Mouse (Mus musculus): ENCODE results near the gene Trip6. TPM values are rescaled to one million over a fixed set of nuclear protein-coding genes. Genes with fewer than 3 reads are reported as not detected.
A peak's percentile ranks its signal among the peaks of the same experiment; 100 is the strongest.

Trip6 gene
- polyA plus RNA-seq, 1 experiment = 42.9 TPM

GRCm38 (mm10) chr5:137304816-137305215 lies 9.4 kb downstream of the Trip6 start:
- no peak overlapping the region for H3K27ac ChIP-seq (ENCODE audit: insufficient read depth, low read length)
- H3K4me1 ChIP-seq (ENCODE audit: control insufficient read depth, insufficient read depth, low read length) = peaks cover 14% of the 10 kb centered on the region
- H3K4me3 ChIP-seq (ENCODE audit: insufficient read depth, low read length) = peak overlapping the region; percentile 81
- TF ChIP-seq POLR2A (IDR thresholded peaks at IDR 0.05; ENCODE audit: low read depth, low read length) = no peak

DNA sequence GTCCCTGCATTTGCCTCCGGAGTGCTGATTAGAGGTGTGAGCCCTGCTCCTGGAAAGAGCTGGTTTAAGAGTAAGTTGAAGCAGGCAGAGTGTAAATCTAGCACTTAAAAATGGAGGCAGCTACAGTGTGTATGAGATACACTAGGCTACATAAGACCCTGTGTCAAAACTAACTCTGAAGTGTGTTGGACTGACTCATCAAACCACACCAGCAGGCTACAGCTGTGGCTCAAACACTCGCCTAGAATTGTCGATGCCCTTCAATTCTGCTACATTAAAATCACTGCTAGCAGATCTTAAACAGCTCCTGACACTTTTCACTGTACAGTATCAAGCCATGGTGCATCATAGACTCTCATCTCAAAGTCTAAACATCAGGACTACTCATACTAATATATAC lies 10.0 kb downstream of the Trip6 start:
- peaks cover 14% of the 10 kb centered on the region for H3K4me1 ChIP-seq (ENCODE audit: control insufficient read depth, insufficient read depth, low read length)
- no peak overlapping the region for H3K4me3 ChIP-seq (ENCODE audit: insufficient read depth, low read length)
- TF ChIP-seq POLR2A (IDR thresholded peaks at IDR 0.05; ENCODE audit: low read depth, low read length) (no peak), CTCF (IDR thresholded peaks at IDR 0.05; ENCODE audit: borderline replicate concordance, insufficient read depth, low read length) (no peak)
- no peak overlapping the region for H3K27ac ChIP-seq (ENCODE audit: insufficient read depth, low read length)

- Histone ChIP-seq H3K27ac (ENCODE audit: insufficient read depth, low read length) (no peak overlapping the region), H3K4me3 (ENCODE audit: insufficient read depth, low read length) (no peak overlapping the region), H3K4me1 (ENCODE audit: control insufficient read depth, insufficient read depth, low read length) (peaks cover 14% of the 10 kb centered on the region)
- no peak for TF ChIP-seq CTCF (IDR thresholded peaks at IDR 0.05; ENCODE audit: borderline replicate concordance, insufficient read depth, low read length)
- TF ChIP-seq POLR2A (IDR thresholded peaks at IDR 0.05; ENCODE audit: low read depth, low read length) = no peak
These were observed 10.6 kb downstream of the Trip6 start for GRCm38 (mm10) chr5:137303609-137304008.

DNA sequence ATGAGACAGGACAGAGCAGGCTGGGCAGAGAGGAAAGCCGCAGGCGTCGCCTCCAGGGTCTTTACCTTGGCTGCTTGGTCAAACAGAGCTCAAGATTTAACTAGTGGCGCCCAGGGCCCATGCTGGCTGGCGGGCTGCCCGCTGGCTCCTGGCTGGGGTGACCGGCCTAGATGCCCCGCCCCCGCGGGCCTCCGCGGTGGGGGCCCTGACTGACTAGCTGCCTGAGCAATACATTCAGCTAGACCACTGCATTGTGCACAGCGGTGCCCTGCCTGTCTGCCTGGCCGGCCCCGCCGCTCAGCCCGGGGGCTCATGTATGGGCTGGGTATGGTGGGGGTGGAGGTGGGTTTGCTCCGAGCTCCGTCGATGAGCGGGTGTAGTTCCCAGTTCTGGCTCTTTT lies 13.0 kb downstream of the Trip6 start:
- Histone ChIP-seq H3K27ac (ENCODE audit: insufficient read depth, low read length) (no peak overlapping the region), H3K4me1 (ENCODE audit: control insufficient read depth, insufficient read depth, low read length) (peaks cover 14% of the 10 kb centered on the region), H3K4me3 (ENCODE audit: insufficient read depth, low read length) (no peak overlapping the region)
- TF ChIP-seq CTCF (IDR thresholded peaks at IDR 0.05; ENCODE audit: borderline replicate concordance, insufficient read depth, low read length) (no peak), POLR2A (IDR thresholded peaks at IDR 0.05; ENCODE audit: low read depth, low read length) (no peak)

GRCm38 (mm10) chr5:137299240-137299639 lies 15.0 kb downstream of the Trip6 start:
- Histone ChIP-seq H3K27ac (ENCODE audit: insufficient read depth, low read length) (no peak overlapping the region), H3K4me3 (ENCODE audit: insufficient read depth, low read length) (no peak overlapping the region), H3K4me1 (ENCODE audit: control insufficient read depth, insufficient read depth, low read length) (no peaks in the 10 kb centered on the region)
- TF ChIP-seq POLR2A (IDR thresholded peaks at IDR 0.05; ENCODE audit: low read depth, low read length) (no peak), CTCF (IDR thresholded peaks at IDR 0.05; ENCODE audit: borderline replicate concordance, insufficient read depth, low read length) (no peak)

GRCm38 (mm10) chr5:137297126-137297525 lies 17.1 kb downstream of the Trip6 start:
- Histone ChIP-seq H3K27ac (ENCODE audit: insufficient read depth, low read length) (no peak overlapping the region), H3K4me3 (ENCODE audit: insufficient read depth, low read length) (no peak overlapping the region), H3K4me1 (ENCODE audit: control insufficient read depth, insufficient read depth, low read length) (no peaks in the 10 kb centered on the region)
- TF ChIP-seq CTCF (IDR thresholded peaks at IDR 0.05; ENCODE audit: borderline replicate concordance, insufficient read depth, low read length) = no peak

- no peaks in the 10 kb centered on the region for H3K4me1 ChIP-seq (ENCODE audit: control insufficient read depth, insufficient read depth, low read length)
- no peak overlapping the region for H3K4me3 ChIP-seq (ENCODE audit: insufficient read depth, low read length)
- no peak for TF ChIP-seq POLR2A (IDR thresholded peaks at IDR 0.05; ENCODE audit: low read depth, low read length)
- no peak for TF ChIP-seq CTCF (IDR thresholded peaks at IDR 0.05; ENCODE audit: borderline replicate concordance, insufficient read depth, low read length)
- H3K27ac ChIP-seq (ENCODE audit: insufficient read depth, low read length) = no peak overlapping the region
These were observed 18.5 kb downstream of the Trip6 start for GRCm38 (mm10) chr5:137295712-137296111.

DNA sequence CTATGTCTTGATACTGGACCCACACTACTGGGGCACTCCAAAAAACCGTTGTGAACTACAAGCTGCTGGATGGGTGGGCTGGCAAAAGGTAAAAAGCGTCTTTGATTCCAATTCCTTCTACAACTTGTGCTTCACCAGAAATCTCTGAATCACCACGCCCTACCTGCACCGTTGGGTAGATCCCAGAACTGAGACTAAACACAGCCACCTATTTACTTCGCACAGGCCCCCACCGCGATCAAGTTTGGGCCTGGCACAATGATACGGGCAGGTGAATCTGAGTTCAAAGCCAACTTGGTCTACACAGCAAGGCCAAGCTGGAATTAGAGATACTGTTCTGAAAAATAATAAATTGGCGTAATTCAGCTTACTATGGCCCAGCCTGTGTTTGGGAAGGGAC lies 18.9 kb downstream of the Trip6 start:
- Histone ChIP-seq H3K4me3 (ENCODE audit: insufficient read depth, low read length) (peak overlapping the region; percentile 71), H3K4me1 (ENCODE audit: control insufficient read depth, insufficient read depth, low read length) (no peaks in the 10 kb centered on the region), H3K27ac (ENCODE audit: insufficient read depth, low read length) (no peak overlapping the region; the same call in 1 of the 2 replicates)
- TF ChIP-seq POLR2A (IDR thresholded peaks at IDR 0.05; ENCODE audit: low read depth, low read length) = no peak
- no peak for TF ChIP-seq CTCF (IDR thresholded peaks at IDR 0.05; ENCODE audit: borderline replicate concordance, insufficient read depth, low read length)

GRCm38 (mm10) chr5:137294744-137295093 lies 19.5 kb downstream of the Trip6 start:
- Histone ChIP-seq H3K4me1 (ENCODE audit: control insufficient read depth, insufficient read depth, low read length) (no peaks in the 10 kb centered on the region), H3K4me3 (ENCODE audit: insufficient read depth, low read length) (peak overlapping the region; percentile 71), H3K27ac (ENCODE audit: insufficient read depth, low read length) (peak overlapping the region; percentile 19)
- TF ChIP-seq POLR2A (IDR thresholded peaks at IDR 0.05; ENCODE audit: low read depth, low read length) (no peak), CTCF (IDR thresholded peaks at IDR 0.05; ENCODE audit: borderline replicate concordance, insufficient read depth, low read length) (no peak)

DNA sequence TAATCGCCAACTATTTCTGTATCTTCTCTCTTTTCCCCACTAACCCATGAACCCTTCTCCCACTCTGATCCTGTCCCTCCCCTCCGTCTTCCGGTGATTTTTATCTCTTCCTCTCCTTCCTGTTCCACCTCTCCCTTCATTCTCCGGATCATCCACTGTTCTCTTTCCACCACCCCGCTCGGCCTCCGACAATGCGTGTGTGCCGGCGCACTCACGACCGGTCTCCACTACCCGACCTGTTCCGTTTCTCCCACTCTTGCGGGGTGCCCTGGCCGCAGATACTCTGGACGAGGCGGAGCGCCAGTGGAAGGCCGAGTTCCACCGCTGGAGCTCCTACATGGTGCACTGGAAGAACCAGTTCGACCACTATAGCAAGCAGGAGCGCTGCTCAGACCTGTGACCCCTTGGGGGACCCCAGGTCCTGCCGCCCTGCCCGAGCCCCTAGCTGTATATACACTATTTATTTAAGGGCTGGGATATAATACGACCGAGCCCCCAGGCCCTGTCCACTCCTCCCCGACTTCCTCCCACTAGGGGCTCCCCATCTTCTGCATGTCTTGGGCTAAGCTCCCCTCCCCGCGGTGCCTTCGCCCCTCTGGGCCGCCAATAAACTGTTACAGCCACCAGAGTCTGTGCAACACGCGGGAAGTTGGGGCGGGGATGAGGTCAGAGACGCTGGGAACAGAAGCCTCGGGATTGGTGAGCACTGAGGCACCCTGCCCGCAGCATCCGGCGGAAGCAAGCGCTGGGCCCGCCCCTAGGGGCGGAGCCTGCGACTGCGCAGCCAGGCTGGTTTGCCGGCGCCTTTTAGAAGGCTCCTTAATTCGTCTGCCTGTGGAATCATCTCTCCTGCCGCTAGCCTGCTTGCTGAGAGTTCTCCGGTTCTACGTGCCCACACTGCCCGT lies 20.1 kb downstream of the Trip6 start, which contains the start of gene Ufsp1:
Ufsp1 (plus strand) TSS at position 791 of the 905 bp plus-strand sequence.
- no peaks in the 10 kb centered on the region for H3K4me1 ChIP-seq (ENCODE audit: control insufficient read depth, insufficient read depth, low read length)
- peak; percentile 79 for TF ChIP-seq POLR2A (IDR thresholded peaks at IDR 0.05; ENCODE audit: low read depth, low read length)
- TF ChIP-seq CTCF (IDR thresholded peaks at IDR 0.05; ENCODE audit: borderline replicate concordance, insufficient read depth, low read length) = no peak

More for the DNA sequence above, 20.1 kb downstream of the Trip6 start, which contains the start of gene Ufsp1:
- Histone ChIP-seq H3K27ac (ENCODE audit: insufficient read depth, low read length) (peak within 1 kb of the TSS; percentile 61), H3K4me3 (ENCODE audit: insufficient read depth, low read length) (peak within 1 kb of the TSS; percentile 71)
